Mouse (Mus musculus) G1E (cell line): ENCODE data around the gene Cyp26c1. TPM values are rescaled to one million over a fixed set of nuclear protein-coding genes. Genes with fewer than 3 reads are reported as not detected.
A peak's percentile ranks its signal among the peaks of the same experiment; 100 is the strongest.

ENCODE experiments used
- ATAC-seq: 2 replicates; pipeline ENCODE4 v1.8.0; 2016; ENCODE audit warnings: mild to moderate bottlenecking; ENCODE audit not compliant: insufficient number of reproducible peaks, poor library complexity, low FRiP score, severe bottlenecking; ENCODE audit errors: extremely low read depth
- DNase-seq: peaks from one replicate; pipeline ENCODE4 v3.0.0; 2012; ENCODE audit warnings: low spot score
- H3K27me3 ChIP-seq: 2 replicates; pipeline ENCODE4 v1.6.1; 2012; ENCODE audit warnings: mild to moderate bottlenecking, low read length, inconsistent platforms; ENCODE audit not compliant: insufficient read depth
- H3K36me3 ChIP-seq: replicated peaks from 2 replicates; pipeline ENCODE3; 2012; ENCODE audit warnings: mild to moderate bottlenecking, inconsistent platforms
- H3K4me1 ChIP-seq: 2 replicates; pipeline ENCODE4 v1.6.1; 2012; ENCODE audit warnings: low read depth, low read length, inconsistent platforms, mixed read lengths; ENCODE audit not compliant: insufficient read depth
- H3K4me3 ChIP-seq: 2 replicates; pipeline ENCODE4 v1.5.1; 2012; ENCODE audit warnings: low read depth, mild to moderate bottlenecking, inconsistent platforms, low read length, moderate library complexity, mixed read lengths
- H3K9me3 ChIP-seq: replicated peaks from 2 replicates; pipeline ENCODE4 v1.6.1; 2012; ENCODE audit warnings: inconsistent platforms
- CTCF ChIP-seq: IDR thresholded peaks from 2 replicates; pipeline ENCODE4 v1.5.1; 2012; ENCODE audit warnings: low read depth, low read length, inconsistent platforms, mixed read lengths
- GATA1 ChIP-seq: IDR thresholded peaks from 2 replicates; pipeline ENCODE4 v1.6.1; 2012; ENCODE audit warnings: borderline replicate concordance, low read length, inconsistent platforms, mixed read lengths
- GATA2 ChIP-seq: IDR thresholded peaks from 2 replicates; pipeline ENCODE4 v1.6.1; 2012; ENCODE audit warnings: low read depth, low read length, inconsistent platforms, borderline replicate concordance
- POLR2AphosphoS5 ChIP-seq: IDR thresholded peaks from 2 replicates; pipeline ENCODE4 v1.6.1; 2012; ENCODE audit warnings: low read depth, low read length, inconsistent platforms; ENCODE audit not compliant: insufficient replicate concordance
- TAL1 ChIP-seq: conservative IDR thresholded peaks from 2 replicates; pipeline ENCODE4 v1.6.1; 2012; ENCODE audit warnings: low read depth, low read length, inconsistent platforms, mixed read lengths
- polyA plus RNA-seq: library from polyadenylated mRNA; stranded (reverse); fragments of >175 nt; gene quantifications from 2 replicates; pipeline ENCODE4 v1.2.3, GENCODE M21; 2012
- total RNA-seq, 2 experiments: library from RNA; stranded (forward) in 1 of 2; stranded (reverse) in 1 of 2; fragments of 200-1000 nt in 1 of 2; fragments of >200 nt in 1 of 2; fragmentation: Nextera tagmentation in 1 of 2; gene quantifications; 2 replicates each; pipeline ENCODE4 v1.2.3; 2014 to 2017

Gene Cyp26c1
- total and polyA plus RNA-seq, 3 experiments: 0.10 to 0.75 (median 0.33) TPM

DNA sequence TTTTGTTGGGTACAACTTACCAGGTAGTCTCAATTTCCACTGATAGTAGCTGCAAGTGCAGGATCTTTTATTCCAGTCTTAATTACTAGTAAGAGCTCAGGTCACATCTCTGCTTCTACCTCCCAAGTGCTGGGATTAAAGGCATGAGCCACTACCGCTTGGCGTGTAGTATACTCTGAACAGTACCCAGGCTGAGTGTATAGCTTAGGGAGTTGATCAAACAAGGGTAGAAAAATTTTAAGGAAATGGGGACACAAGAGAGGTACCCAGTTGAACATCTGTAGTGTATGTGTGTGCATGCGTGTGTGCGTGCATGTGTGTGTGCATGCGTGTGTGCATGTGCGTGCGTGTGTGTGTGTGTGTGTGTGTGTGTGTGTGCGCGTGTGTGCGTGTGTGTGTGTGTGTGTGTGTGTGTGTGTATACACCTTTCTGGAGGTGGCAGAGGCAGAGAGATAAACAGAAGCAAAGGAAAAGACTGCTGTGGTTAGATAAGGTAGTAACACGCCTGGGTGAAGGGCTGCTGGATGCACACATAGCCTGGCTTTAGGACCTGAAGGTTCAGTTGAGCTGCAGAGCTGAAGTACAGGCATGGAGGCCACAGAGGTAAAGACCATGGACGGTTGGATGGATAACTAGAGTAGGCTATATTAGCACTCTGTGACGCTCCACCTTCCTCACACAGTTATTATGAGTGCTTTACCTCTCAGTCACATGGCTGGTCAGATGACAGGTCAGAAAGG lies 17.4 kb upstream of the Cyp26c1 start:
- peak; percentile 61 for DNase-seq
- Histone ChIP-seq H3K4me1 (peaks cover 34% of the 10 kb centered on the region), H3K27me3 (no peaks in the 10 kb centered on the region), H3K4me3 (peak overlapping the region; percentile 2; the same call in 1 of the 2 replicates), H3K36me3 (peaks cover 76% of the 10 kb centered on the region), H3K9me3 (no peaks in the 10 kb centered on the region)
- TF ChIP-seq TAL1 (peak; percentile 83), CTCF (no peak)
- ATAC-seq: peak; percentile 68

DNA sequence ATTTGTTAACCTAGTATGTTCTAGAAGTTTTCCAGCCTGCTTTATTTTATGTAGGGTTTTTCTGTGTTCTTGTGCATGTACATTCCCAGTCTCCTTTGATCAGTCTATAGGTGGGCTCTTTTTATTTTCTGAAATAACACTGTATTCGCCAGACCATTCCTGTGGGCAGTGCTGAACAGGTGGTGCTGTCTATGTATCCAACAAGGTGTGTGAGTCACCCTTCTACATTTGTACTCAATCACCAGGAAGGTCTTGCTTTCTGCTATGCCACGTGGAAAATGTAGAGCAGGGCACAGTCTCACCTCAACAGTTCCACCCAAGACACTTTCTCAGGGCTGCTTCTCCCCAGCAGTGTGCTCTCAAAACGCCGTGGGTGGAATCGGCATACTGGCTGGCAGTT lies 16.7 kb upstream of the Cyp26c1 start:
- ATAC-seq (no peak), DNase-seq (no peak)
- peaks cover 38% of the 10 kb centered on the region for H3K4me1 ChIP-seq
- no peaks in the 10 kb centered on the region for H3K27me3 ChIP-seq
- H3K4me3 ChIP-seq: no peak overlapping the region; the same call in 1 of the 2 replicates
- TF ChIP-seq TAL1: no peak
- no peak for TF ChIP-seq CTCF
- no peak for TF ChIP-seq POLR2AphosphoS5
- TF ChIP-seq GATA2: no peak
- no peak for TF ChIP-seq GATA1
- no peaks in the 10 kb centered on the region for H3K9me3 ChIP-seq
- H3K36me3 ChIP-seq: peaks cover 74% of the 10 kb centered on the region

- DNase-seq (no peak), ATAC-seq (no peak)
- Histone ChIP-seq H3K27me3 (no peaks in the 10 kb centered on the region), H3K4me1 (peaks cover 38% of the 10 kb centered on the region), H3K4me3 (no peak overlapping the region), H3K36me3 (peaks cover 74% of the 10 kb centered on the region), H3K9me3 (no peaks in the 10 kb centered on the region)
- TF ChIP-seq GATA1: no peak
- TF ChIP-seq GATA2: no peak
Measured at GRCm38 (mm10) chr19:37669486-37669885, 15.9 kb upstream of the Cyp26c1 start.

- H3K27me3 ChIP-seq: no peaks in the 10 kb centered on the region
- ATAC-seq (no peak), DNase-seq (no peak)
- no peak for TF ChIP-seq GATA2
- TF ChIP-seq POLR2AphosphoS5: no peak
- TF ChIP-seq CTCF: no peak
- TF ChIP-seq GATA1: no peak
- no peak for TF ChIP-seq TAL1
- H3K36me3 ChIP-seq: peaks cover 81% of the 10 kb centered on the region
- H3K4me3 ChIP-seq: no peak overlapping the region
- H3K4me1 ChIP-seq: peaks cover 22% of the 10 kb centered on the region
- no peaks in the 10 kb centered on the region for H3K9me3 ChIP-seq
Measured at GRCm38 (mm10) chr19:37673393-37673792, 12.0 kb upstream of the Cyp26c1 start.

DNA sequence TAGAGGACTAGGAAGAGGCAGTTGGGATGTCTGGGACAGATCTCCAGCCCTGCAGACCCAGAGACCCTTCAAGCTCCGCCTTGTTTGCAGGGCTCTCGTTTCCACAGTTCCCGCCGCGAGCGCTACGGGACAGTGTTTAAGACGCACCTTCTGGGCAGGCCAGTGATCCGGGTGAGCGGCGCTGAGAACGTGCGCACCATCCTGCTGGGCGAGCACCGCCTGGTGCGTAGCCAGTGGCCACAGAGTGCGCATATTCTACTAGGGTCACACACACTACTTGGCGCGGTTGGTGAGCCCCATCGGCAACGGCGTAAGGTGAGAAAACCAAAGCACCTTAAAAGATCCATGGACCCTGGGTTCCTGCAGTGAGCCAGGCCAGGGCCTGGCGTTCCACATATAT lies 966 bp downstream of the Cyp26c1 start:
- ATAC-seq (no peak), DNase-seq (no peak)
- H3K27me3 ChIP-seq: no peaks in the 10 kb centered on the region
- H3K36me3 ChIP-seq: peaks cover 96% of the 10 kb centered on the region
- no peaks in the 10 kb centered on the region; the same call in 1 of the 2 replicates for H3K4me1 ChIP-seq
- no peaks in the 10 kb centered on the region for H3K9me3 ChIP-seq
- TF ChIP-seq GATA2 (no peak), CTCF (no peak), POLR2AphosphoS5 (no peak), GATA1 (no peak)
- no peak overlapping the region for H3K4me3 ChIP-seq

DNA sequence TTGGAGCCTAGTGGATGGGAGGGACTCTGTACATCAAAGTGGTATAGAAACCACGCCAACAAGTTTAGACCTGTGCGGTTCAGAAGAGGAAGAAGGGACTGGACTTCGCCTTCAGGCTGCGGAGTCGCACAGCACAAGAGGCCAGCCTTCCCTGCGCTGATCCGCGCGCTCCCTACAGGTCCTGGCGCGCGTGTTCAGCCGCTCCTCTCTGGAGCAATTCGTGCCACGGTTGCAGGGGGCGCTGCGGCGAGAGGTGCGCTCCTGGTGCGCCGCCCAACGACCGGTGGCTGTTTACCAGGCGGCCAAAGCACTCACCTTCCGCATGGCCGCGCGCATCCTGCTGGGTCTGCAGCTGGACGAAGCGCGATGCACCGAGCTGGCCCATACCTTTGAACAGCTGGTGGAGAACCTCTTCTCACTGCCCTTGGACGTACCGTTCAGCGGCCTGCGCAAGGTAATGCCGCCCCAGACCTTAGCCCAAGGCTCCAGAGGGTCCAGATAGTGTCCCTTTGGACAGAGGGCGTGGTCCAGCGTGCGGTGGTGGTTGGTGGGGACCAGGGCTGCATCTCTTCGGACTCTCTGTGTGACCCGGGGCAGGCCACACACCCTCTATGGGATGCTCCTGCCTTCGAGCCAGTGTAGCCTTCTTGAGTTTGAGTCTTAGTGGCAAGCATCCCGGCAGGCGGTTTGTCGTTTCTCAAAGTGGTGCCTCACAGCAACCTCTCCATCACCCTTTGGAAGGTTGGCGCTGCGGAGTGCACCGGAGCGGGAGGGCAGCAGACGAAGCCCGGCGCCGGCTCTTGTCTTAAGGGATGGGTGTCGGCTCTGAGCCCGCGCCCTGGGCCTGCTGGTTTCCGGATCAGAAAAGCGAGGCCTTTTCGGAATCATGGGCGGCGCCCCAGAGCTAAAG lies 1.8 kb downstream of the Cyp26c1 start:
- Histone ChIP-seq H3K27me3 (no peaks in the 10 kb centered on the region), H3K4me1 (no peaks in the 10 kb centered on the region; the same call in 1 of the 2 replicates), H3K9me3 (no peaks in the 10 kb centered on the region), H3K36me3 (peaks cover 99% of the 10 kb centered on the region), H3K4me3 (no peak overlapping the region)
- DNase-seq (no peak), ATAC-seq (no peak)
- TF ChIP-seq POLR2AphosphoS5 (no peak), CTCF (no peak), TAL1 (no peak), GATA2 (no peak), GATA1 (no peak)
